Mouse (Mus musculus) thymus, postnatal 4 days (tissue): Measurements from ENCODE around the gene Alb.

Experiments
- DNase-seq: peaks from one replicate; pipeline ENCODE4 v3.0.0; 2021

The Alb gene

DNA sequence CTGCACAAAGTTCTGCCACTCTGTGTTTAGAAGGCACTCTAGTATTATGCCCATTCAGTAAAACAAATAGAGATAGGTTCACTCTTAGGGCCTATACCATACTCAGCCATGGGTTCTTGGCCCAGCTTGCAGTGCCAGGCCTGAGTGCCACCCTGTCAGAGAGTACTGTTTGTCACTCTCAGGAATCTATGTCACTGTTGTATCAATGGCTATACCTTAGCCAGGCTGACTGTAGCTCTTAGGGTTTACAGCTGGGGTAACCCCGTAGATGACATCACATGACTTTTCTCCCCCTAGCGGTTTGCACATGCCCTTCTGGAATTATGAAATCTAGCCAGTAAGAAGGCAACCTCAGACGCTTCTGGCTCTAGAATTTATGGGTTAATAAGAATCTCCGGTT lies 33.6 kb downstream of the Alb start:
- no peak for DNase-seq

GRCm38 (mm10) chr5:90499509-90499908 lies 38.8 kb downstream of the Alb start:
- no peak for DNase-seq

GRCm38 (mm10) chr5:90500714-90501113 lies 40.0 kb downstream of the Alb start:
- peak; percentile 86 for DNase-seq

DNA sequence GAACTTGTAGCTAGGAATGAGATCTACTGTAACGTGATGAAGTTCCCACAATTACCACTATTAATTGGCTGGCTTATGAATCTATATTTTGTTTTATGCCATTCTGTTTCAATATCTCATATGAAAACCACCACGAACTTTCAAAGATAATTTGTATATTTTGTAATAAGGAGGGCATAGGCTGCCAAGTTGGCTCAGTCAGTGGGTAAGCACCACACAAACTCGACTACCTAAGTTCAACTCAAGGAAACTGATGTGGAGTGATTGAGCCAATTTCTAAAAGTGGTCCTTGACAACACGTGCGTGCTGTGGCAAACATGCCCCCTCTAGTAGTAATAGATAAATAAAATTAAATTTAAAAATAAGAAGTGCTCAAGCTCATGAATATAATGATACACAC lies 41.1 kb downstream of the Alb start:
- no peak for DNase-seq

GRCm38 (mm10) chr5:90504742-90505141 lies 44.0 kb downstream of the Alb start:
- DNase-seq = no peak

GRCm38 (mm10) chr5:90506507-90506906 lies 45.8 kb downstream of the Alb start:
- DNase-seq = no peak

DNA sequence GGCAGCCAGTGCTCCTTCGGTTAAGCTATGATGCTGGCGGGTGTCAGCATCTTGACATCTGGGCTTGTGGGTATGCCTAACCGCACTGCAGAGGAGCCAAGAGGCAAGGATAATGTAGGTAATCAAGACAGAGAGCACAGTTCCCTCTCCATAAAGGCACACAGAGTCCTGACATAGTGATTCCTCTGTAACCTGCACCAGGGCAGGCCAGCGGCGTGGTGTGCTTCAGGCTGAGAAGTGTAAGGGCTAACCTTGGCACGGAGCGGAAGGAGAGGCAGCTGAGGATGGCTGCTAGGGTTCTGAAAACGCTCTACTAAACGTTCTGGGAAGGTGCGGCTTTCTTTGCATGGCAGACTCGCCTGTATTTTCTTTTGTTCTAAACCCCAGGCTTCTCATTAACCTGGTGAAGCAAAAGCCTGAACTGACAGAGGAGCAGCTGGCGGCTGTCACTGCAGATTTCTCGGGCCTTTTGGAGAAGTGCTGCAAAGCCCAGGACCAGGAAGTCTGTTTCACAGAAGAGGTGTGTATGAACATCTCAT lies 46.8 kb downstream of the Alb start:
- DNase-seq = no peak

- DNase-seq = no peak
Observed at GRCm38 (mm10) chr5:90509828-90510592, 49.3 kb downstream of the Alb start.

DNA sequence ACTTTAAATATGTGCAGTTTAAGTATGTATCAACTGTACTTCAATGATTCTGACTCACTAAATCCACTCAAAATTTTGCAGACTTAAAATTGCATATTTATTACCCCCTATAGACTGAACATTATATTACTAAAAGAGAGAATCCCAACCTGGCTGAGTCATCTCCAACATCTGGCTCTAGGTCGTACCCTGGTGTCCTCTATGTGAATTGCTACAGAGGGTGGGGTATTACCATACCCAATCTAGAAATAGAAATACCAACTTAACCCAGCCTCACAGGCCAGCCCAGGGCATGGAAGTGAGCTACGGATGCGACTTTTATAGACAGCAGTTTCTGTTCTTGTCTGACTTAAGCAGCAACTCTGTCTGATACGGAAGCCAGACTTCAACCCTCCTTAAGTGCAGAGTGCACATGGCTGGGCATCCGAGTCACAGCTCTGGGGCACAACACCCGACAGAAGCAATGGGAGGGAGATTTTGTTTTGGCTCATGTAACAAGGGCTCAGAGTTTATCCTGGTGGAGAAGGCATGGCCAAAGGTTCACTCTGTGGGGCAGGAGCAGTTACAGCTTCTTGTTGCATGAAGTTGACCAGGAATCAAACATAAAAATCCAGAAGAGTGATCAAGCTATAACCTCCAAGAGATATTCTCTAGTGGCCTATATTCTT lies 51.7 kb downstream of the Alb start:
- no peak for DNase-seq

DNA sequence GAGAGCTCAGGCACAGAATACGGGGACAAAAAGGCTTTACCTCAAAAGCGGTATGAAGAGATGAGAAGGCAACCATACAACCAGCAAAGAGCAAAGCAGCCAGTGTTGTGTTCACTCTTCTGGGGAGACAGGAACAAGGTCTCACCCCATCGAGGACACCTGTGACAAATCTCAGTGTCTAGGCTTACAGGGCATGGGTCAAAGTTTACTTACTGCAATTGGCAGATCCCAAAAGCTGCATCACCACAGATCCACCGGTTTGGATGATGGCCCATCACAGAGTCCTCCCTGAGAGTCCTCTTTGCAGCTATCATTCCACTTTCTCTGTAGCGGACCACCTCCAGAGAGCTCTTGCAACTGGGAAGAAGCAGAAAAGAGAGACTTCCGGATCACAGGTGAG lies 54.9 kb downstream of the Alb start:
- no peak for DNase-seq

- DNase-seq = no peak
Observed at GRCm38 (mm10) chr5:90518356-90519100, 57.8 kb downstream of the Alb start, which contains the start of gene Afm. Afm (plus strand) TSS chr5:90518932.
